Mouse (Mus musculus) brain, embryonic 18.5 days (tissue): ENCODE data around the gene Gm20481.
A peak's percentile ranks its signal among the peaks of the same experiment; 100 is the strongest.
"Not testable (repeated sequence)": the region's sequence is repeated elsewhere in the genome, so short reads cannot be mapped to it uniquely, and the experiment has no call there.

ENCODE experiments used
- DNase-seq: peaks from one replicate; pipeline ENCODE4 v3.0.0-alpha.2; 2012; ENCODE audit warnings: low read depth, low spot score

Gm20481 gene

GRCm38 (mm10) chr17:34969822-34970221, at the start of gene Gm20481:
TSS of gene Gm20481 (plus strand) at chr17:34969912.
- DNase-seq = not testable (repeated sequence)

GRCm38 (mm10) chr17:34922939-34923338, 46.8 kb upstream of the Gm20481 start:
- no peak for DNase-seq

- no peak for DNase-seq
These were observed 45.5 kb upstream of the Gm20481 start for GRCm38 (mm10) chr17:34924258-34924657.

GRCm38 (mm10) chr17:34927306-34928019, 42.2 kb upstream of the Gm20481 start:
- DNase-seq = no peak

GRCm38 (mm10) chr17:34928841-34929240, 40.9 kb upstream of the Gm20481 start:
- DNase-seq = no peak

- peak; percentile 96 for DNase-seq
These were observed 38.5 kb upstream of the Gm20481 start, which contains the start of gene Neu1 for GRCm38 (mm10) chr17:34931061-34931734. TSS of gene Neu1 (plus strand) at chr17:34931253.

GRCm38 (mm10) chr17:34931735-34932098, 38.0 kb upstream of the Gm20481 start:
- no peak for DNase-seq

GRCm38 (mm10) chr17:34932287-34932686, 37.4 kb upstream of the Gm20481 start:
- no peak for DNase-seq

- no peak for DNase-seq
These were observed 35.7 kb upstream of the Gm20481 start for GRCm38 (mm10) chr17:34934031-34934430.

- DNase-seq = no peak
These were observed 34.9 kb upstream of the Gm20481 start for GRCm38 (mm10) chr17:34934830-34935229.

GRCm38 (mm10) chr17:34937960-34938505, 31.7 kb upstream of the Gm20481 start:
- DNase-seq = no peak

- DNase-seq = no peak
These were observed 28.2 kb upstream of the Gm20481 start for GRCm38 (mm10) chr17:34941344-34942041.

GRCm38 (mm10) chr17:34943128-34943815, 26.4 kb upstream of the Gm20481 start:
- no peak for DNase-seq

GRCm38 (mm10) chr17:34944362-34944761, 25.4 kb upstream of the Gm20481 start:
- no peak for DNase-seq

- no peak for DNase-seq
These were observed 23.1 kb upstream of the Gm20481 start for GRCm38 (mm10) chr17:34946486-34947140.

GRCm38 (mm10) chr17:34947606-34948005, 22.1 kb upstream of the Gm20481 start:
- DNase-seq = no peak

GRCm38 (mm10) chr17:34948721-34949552, 20.8 kb upstream of the Gm20481 start:
- not testable (repeated sequence) for DNase-seq

- DNase-seq = no peak
These were observed 20.2 kb upstream of the Gm20481 start for GRCm38 (mm10) chr17:34949553-34949969.

GRCm38 (mm10) chr17:34950514-34951455, 18.9 kb upstream of the Gm20481 start:
- DNase-seq = no peak
